Mouse (Mus musculus) megakaryocyte, embryonic 14.5 days (primary cell): ENCODE results near the gene Irgq. TPM values are rescaled to one million over a fixed set of nuclear protein-coding genes. Genes with fewer than 3 reads are reported as not detected.
A peak's percentile ranks its signal among the peaks of the same experiment; 100 is the strongest.
"Not testable (repeated sequence)": the region's sequence is repeated elsewhere in the genome, so short reads cannot be mapped to it uniquely, and the experiment has no call there.

Experiments used
- H3K27me3 ChIP-seq: replicated peaks from 2 replicates; pipeline ENCODE3; 2012; ENCODE audit warnings: inconsistent platforms
- H3K36me3 ChIP-seq: replicated peaks from 2 replicates; pipeline ENCODE3; 2012; ENCODE audit warnings: low read length, inconsistent platforms, mixed read lengths
- H3K4me1 ChIP-seq: 2 replicates; pipeline ENCODE4 v1.6.1; 2012; ENCODE audit warnings: inconsistent platforms
- H3K4me3 ChIP-seq: replicated peaks from 2 replicates; pipeline ENCODE3; 2012; ENCODE audit warnings: moderate library complexity, mild to moderate bottlenecking, inconsistent platforms
- H3K9me3 ChIP-seq: 2 replicates; pipeline ENCODE4 v1.6.1; 2012; ENCODE audit warnings: inconsistent platforms
- FLI1 ChIP-seq: IDR thresholded peaks from 2 replicates; pipeline ENCODE4 v1.6.1; 2012; ENCODE audit warnings: low read length, inconsistent platforms, mixed read lengths
- GATA1 ChIP-seq: IDR thresholded peaks from 3 replicates; pipeline ENCODE4 v1.6.1; 2012; ENCODE audit warnings: mixed read lengths, low read length, inconsistent platforms, borderline replicate concordance
- polyA plus RNA-seq: library from polyadenylated mRNA; stranded (reverse); fragments of >175 nt; gene quantifications from 2 replicates; pipeline ENCODE4 v1.2.3, GENCODE M21; 2012; ENCODE audit warnings: low replicate concordance; ENCODE audit not compliant: insufficient read depth

Irgq gene
- polyA plus RNA-seq, result 2.9 and 3.1 TPM in 2 replicates

- peak within 1 kb of the TSS; percentile 94 for H3K4me3 ChIP-seq
- H3K9me3 ChIP-seq, result no peaks in the 10 kb centered on the region
- no peak for TF ChIP-seq GATA1
- peak; percentile 22; the same call in 1 of the 2 replicates for TF ChIP-seq FLI1
- H3K27me3 ChIP-seq, result no peaks in the 10 kb centered on the region
- peaks cover 42% of the 10 kb centered on the region for H3K4me1 ChIP-seq
- peaks cover 30% of the 10 kb centered on the region for H3K36me3 ChIP-seq
Measured at GRCm38 (mm10) chr7:24530062-24530931, at the start of gene Irgq. Irgq (plus strand) TSS chr7:24530689.

GRCm38 (mm10) chr7:24480986-24481473, 49.5 kb upstream of the Irgq start:
- peaks cover 22% of the 10 kb centered on the region for H3K4me1 ChIP-seq
- H3K27me3 ChIP-seq, result peaks cover 84% of the 10 kb centered on the region
- H3K4me3 ChIP-seq, result peak overlapping the region; percentile 94
- no peaks in the 10 kb centered on the region for H3K36me3 ChIP-seq
- no peak for TF ChIP-seq FLI1
- no peak for TF ChIP-seq GATA1
- peaks cover 21% of the 10 kb centered on the region for H3K9me3 ChIP-seq

GRCm38 (mm10) chr7:24481474-24482207, 48.8 kb upstream of the Irgq start, which contains the start of gene Cadm4:
Cadm4 (plus strand) TSS chr7:24482023.
- Histone ChIP-seq H3K36me3 (no peaks in the 10 kb centered on the region), H3K9me3 (peaks cover 21% of the 10 kb centered on the region), H3K4me3 (peak within 1 kb of the TSS; percentile 94), H3K27me3 (peaks cover 91% of the 10 kb centered on the region), H3K4me1 (peaks cover 22% of the 10 kb centered on the region)
- TF ChIP-seq FLI1, result no peak

- Histone ChIP-seq H3K9me3 (peaks cover 17% of the 10 kb centered on the region), H3K4me1 (peaks cover 27% of the 10 kb centered on the region), H3K36me3 (no peaks in the 10 kb centered on the region), H3K4me3 (peak overlapping the region; percentile 94), H3K27me3 (peaks cover 97% of the 10 kb centered on the region)
- no peak for TF ChIP-seq FLI1
- no peak for TF ChIP-seq GATA1
Measured at GRCm38 (mm10) chr7:24482208-24483020, 48.1 kb upstream of the Irgq start.

GRCm38 (mm10) chr7:24483291-24483690, 47.2 kb upstream of the Irgq start:
- Histone ChIP-seq H3K4me1 (peaks cover 27% of the 10 kb centered on the region), H3K27me3 (peaks cover 94% of the 10 kb centered on the region)
- H3K9me3 ChIP-seq, H3K4me3 ChIP-seq, H3K36me3 ChIP-seq: not testable (repeated sequence)

GRCm38 (mm10) chr7:24485481-24485880, 45.0 kb upstream of the Irgq start:
- H3K9me3 ChIP-seq, result no peaks in the 10 kb centered on the region
- peaks cover 80% of the 10 kb centered on the region for H3K27me3 ChIP-seq

GRCm38 (mm10) chr7:24486654-24487130, 43.8 kb upstream of the Irgq start:
- Histone ChIP-seq H3K4me1 (peaks cover 16% of the 10 kb centered on the region), H3K4me3 (no peak overlapping the region), H3K36me3 (no peaks in the 10 kb centered on the region), H3K27me3 (peaks cover 73% of the 10 kb centered on the region), H3K9me3 (no peaks in the 10 kb centered on the region)
- TF ChIP-seq FLI1 (no peak), GATA1 (no peak)

More at GRCm38 (mm10) chr7:24485481-24485880, 45.0 kb upstream of the Irgq start:
- Histone ChIP-seq H3K36me3 (no peaks in the 10 kb centered on the region), H3K4me1 (peaks cover 27% of the 10 kb centered on the region), H3K4me3 (no peak overlapping the region)
- TF ChIP-seq FLI1 (no peak), GATA1 (no peak)

- no peaks in the 10 kb centered on the region for H3K9me3 ChIP-seq
- H3K36me3 ChIP-seq, result no peaks in the 10 kb centered on the region
- peaks cover 9% of the 10 kb centered on the region for H3K4me1 ChIP-seq
- H3K4me3 ChIP-seq, result no peak overlapping the region
- peaks cover 69% of the 10 kb centered on the region for H3K27me3 ChIP-seq
- TF ChIP-seq FLI1, result no peak; the same call in 1 of the 2 replicates
- TF ChIP-seq GATA1, result no peak
Measured at GRCm38 (mm10) chr7:24487403-24487802, 43.1 kb upstream of the Irgq start.

GRCm38 (mm10) chr7:24488303-24488702, 42.2 kb upstream of the Irgq start:
- Histone ChIP-seq H3K36me3 (no peaks in the 10 kb centered on the region), H3K9me3 (no peaks in the 10 kb centered on the region), H3K27me3 (peaks cover 64% of the 10 kb centered on the region), H3K4me3 (no peak overlapping the region), H3K4me1 (peaks cover 4% of the 10 kb centered on the region; the same call in 1 of the 2 replicates)
- TF ChIP-seq FLI1, result no peak
- no peak for TF ChIP-seq GATA1
